Mouse (Mus musculus) brain, adult 2 months (tissue): ENCODE results near the gene Dpm2.
A peak's percentile ranks its signal among the peaks of the same experiment; 100 is the strongest.

Source experiments
- DNase-seq: peaks from one replicate; pipeline ENCODE4 v3.0.0; 2011; ENCODE audit warnings: low read depth, low spot score

Dpm2 gene

GRCm38 (mm10) chr2:32582830-32583799 lies 12.5 kb downstream of the Dpm2 start:
- peak; percentile 94 for DNase-seq

GRCm38 (mm10) chr2:32585149-32585714 lies 14.6 kb downstream of the Dpm2 start:
- DNase-seq = no peak

- peak; percentile 98 for DNase-seq
Measured at GRCm38 (mm10) chr2:32586871-32587351, 16.3 kb downstream of the Dpm2 start, which contains the start of gene St6galnac4. Gene St6galnac4 (plus strand): TSS chr2:32587095.

GRCm38 (mm10) chr2:32587731-32588321 lies 17.2 kb downstream of the Dpm2 start:
- DNase-seq = no peak

GRCm38 (mm10) chr2:32589213-32589795 lies 18.6 kb downstream of the Dpm2 start:
- DNase-seq = peak; percentile 97

GRCm38 (mm10) chr2:32590224-32590623 lies 19.6 kb downstream of the Dpm2 start:
- DNase-seq = peak; percentile 49

- DNase-seq = peak; percentile 51
Measured at GRCm38 (mm10) chr2:32591249-32591648, 20.6 kb downstream of the Dpm2 start.

- DNase-seq = peak; percentile 96
Measured at GRCm38 (mm10) chr2:32596725-32597124, 26.1 kb downstream of the Dpm2 start.

GRCm38 (mm10) chr2:32597248-32597647 lies 26.6 kb downstream of the Dpm2 start:
- no peak for DNase-seq

GRCm38 (mm10) chr2:32597699-32598098 lies 27.0 kb downstream of the Dpm2 start:
- no peak for DNase-seq

GRCm38 (mm10) chr2:32598506-32598905 lies 27.8 kb downstream of the Dpm2 start:
- peak; percentile 55 for DNase-seq

GRCm38 (mm10) chr2:32599409-32599808 lies 28.8 kb downstream of the Dpm2 start, which contains the start of gene St6galnac6:
Gene St6galnac6 (plus strand): TSS chr2:32599709.
- no peak for DNase-seq

- DNase-seq = peak; percentile 77
Measured at GRCm38 (mm10) chr2:32601417-32602065, 30.9 kb downstream of the Dpm2 start.

GRCm38 (mm10) chr2:32602600-32603054 lies 32.0 kb downstream of the Dpm2 start:
- DNase-seq = peak; percentile 91

GRCm38 (mm10) chr2:32604631-32605030 lies 34.0 kb downstream of the Dpm2 start:
- no peak for DNase-seq

- DNase-seq = peak; percentile 93
Measured at GRCm38 (mm10) chr2:32606161-32607142, 35.8 kb downstream of the Dpm2 start.

GRCm38 (mm10) chr2:32607262-32607947 lies 36.7 kb downstream of the Dpm2 start:
- peak; percentile 71 for DNase-seq

- peak; percentile 78 for DNase-seq
Measured at GRCm38 (mm10) chr2:32608141-32608777, 37.6 kb downstream of the Dpm2 start.
